Mouse (Mus musculus) thymus, postnatal 36 days (tissue): ENCODE results near the gene Sox5.

Source experiments
- DNase-seq, 2 experiments: peaks; one replicate each; pipeline ENCODE4 v3.0.0; 2022; ENCODE audit warnings: mixed read lengths in 2 of 2

Sox5 gene

DNA sequence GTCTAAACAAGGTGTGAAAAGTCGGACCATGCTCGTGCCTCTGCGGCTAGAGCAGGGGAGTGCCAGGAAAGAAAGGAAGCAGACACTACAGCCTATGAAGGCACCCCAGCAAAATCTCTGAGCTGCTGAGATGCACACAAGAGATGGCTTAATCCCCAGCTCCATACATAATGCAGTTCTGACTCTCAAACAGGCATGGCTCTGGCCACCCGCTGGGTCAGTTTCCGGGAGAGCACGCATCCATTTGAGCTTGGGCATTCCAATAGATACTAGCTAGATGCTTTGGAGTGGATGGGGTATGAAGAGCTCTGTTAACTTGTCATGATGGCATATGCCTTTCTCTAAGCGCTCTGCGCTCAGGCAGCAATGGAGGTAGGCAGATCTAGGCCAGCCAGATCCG lies 132.9 kb downstream of the Sox5 start:
- DNase-seq = no peak

DNA sequence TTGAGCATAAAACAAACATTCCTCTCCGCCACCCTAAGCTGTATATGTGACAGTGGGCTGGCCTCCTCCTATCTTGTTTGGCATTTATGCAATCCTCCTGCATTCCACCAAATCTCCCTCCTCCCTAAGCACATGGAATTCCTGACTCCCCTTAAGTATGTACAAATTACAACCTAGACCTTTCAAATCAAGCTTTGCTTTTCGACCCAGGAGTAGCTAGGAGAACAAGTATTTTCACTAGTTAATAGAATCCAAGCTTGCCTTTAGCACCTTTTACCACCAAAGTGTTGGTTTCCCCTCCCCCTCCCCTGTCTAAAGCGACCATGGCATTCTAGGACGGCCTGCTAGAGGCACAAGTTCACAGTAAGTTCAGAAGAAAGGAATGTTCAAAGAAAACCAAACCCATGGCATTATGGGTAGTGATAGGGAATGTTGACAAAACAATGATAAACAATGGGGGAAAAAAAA lies 133.6 kb downstream of the Sox5 start:
- DNase-seq = no peak

DNA sequence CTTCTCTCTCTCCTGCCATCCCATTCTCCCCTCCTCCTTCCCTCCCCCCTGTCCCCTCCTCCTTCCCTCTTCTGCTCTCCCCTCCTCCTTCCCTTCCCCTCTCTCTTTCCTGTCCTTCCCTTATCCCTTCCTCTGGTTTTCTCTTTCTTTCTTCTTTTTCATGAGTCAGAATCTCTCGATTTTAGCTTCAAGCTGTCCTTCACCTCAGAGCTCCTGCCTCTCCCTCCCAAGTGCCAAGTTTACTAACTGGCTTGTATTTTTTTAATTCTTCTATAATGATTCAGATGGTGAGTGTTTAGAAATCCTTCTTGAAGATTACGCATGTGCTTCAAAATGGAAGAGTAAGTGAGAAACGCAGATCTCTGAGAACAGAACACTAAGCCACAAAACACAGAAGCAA lies 135.4 kb downstream of the Sox5 start:
- no peak for DNase-seq

DNA sequence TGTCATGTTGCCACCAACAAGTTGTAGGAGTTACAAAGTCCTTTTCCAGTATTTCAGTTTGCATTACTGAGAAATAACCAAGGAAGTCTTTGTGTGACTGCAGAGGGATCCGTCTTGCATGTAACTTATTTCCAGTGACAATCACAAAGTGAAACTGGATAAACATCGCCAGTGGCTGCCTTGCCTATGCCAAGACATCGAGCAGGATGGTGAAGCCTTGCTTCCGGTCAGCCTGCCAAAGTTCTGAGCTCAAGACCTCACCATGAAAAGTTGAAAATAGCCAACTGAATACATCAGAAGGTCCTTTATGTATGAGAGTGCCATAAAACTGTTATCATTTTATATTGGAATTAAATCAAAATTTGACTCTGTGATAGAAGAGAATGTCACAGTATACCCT lies 136.0 kb downstream of the Sox5 start:
- DNase-seq = no peak

DNA sequence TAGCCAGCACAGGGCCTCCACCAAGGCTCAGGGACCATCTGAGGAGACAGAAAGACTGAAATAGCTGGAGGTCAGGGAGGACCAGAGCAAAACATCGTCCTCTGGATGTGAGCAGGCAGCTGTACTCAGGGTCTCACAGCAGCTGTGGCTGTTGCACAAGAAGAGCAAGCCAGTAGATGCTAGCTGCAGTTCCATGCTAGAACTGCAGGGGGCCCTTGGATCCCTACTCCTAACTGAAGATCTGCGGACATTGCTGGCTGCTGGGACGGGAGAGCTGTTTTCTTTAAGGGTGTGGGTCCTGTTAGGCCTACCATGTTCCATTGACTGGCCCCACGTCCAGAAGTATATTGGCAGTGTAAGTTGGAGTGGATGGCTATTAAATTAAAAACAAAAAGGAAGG lies 137.1 kb downstream of the Sox5 start:
- DNase-seq = peak; percentile 48 to 49

DNA sequence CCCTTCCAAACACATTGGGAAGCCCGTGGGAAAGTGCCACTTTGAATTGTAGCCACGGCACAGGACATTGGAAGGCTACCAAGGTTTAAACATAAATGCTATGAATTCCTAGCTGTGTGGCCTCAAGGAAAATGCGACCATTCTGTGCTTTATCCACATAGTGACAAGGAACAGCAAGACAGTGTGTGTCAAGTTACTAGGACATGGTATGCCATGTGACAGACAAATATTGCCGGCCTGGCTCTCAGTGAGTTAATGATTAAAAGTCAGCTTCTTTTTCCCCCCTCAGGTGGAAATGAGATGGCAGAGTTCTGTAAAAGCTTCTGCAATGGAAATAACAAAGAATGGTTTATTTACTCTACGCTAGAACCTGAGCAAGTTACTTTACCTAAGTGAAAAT lies 138.2 kb downstream of the Sox5 start:
- no peak for DNase-seq

DNA sequence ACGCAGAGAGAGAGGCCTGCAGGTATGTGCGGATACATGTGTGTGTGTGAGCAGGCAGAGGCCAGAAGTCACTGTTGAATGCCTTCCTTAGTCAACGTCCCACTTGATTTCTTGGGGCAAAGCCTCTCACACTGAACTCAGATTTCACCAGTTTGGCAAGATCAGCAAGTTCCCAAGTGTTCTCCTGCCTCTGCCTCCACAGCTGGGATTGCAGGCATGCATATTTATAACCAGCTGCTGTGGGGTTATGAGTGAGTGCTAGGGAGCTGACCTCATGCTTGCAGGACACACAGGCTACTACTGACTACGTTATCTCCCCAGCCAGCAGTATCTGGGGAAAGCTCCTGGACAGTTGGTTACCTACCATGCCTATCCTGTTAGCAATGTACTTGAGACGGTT lies 139.9 kb downstream of the Sox5 start:
- no peak for DNase-seq

DNA sequence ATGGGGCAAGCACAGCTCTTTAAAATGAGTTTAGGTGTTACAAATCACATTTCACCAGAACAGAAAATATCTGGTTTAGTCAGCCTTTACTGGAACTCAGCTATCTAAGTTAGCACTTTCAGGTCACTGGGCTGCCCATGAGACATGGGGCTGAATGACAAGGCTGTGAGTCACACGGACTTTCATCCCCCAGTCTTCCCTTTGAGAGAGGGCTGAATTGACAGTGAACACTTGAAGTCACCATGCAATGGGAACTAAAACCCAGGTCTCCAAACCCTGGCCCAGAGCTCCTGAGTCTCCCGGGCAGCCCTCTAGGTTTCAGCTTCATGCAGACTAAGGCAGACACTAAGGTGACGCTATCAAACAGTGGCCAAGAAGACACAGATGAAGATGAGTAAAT lies 141.2 kb downstream of the Sox5 start:
- DNase-seq = no peak

DNA sequence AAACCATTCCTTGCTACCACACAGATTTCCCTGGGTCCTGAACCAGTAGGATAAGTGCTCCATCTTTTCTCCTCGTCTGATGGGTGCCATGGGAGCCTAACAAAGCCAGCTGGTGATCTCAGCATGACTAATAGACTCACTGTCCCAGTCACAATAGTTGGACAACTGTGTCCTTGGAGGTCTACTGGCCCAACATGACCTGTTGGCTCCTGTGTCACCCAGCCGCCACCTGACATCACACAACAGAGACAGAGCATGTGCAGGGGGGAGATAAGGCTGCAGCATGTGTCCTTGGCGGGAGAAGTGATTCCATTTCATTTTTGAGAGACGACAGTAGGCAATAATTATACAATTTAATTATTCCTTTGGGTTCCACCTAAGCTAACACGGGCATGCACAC lies 143.2 kb downstream of the Sox5 start:
- DNase-seq = no peak

DNA sequence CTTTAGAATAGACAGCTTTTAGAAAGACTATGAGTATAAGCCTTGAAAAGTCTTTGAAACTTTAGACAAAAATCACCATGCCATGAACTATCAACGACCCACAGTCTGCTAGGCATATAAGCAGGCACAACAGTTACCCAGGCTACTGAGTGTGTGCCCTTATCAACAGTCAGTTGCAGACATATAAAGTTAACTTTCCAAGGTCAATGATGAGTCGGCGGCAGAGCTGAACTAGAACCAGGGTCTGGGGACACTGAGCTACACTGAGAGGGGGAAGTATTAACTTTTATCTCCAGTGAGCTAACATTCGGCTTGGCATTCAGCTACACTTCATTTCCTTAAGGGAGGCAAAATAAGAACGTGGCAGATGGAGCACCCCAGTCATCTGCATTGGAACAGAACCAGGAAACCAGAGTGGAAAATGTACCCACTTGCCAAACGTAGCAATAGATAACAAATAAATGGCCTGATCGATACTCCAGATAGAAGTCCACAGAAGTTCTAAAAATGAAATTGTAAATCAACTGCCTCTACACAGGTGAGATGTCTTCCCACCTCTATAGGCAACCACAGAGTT lies 154.2 kb downstream of the Sox5 start:
- DNase-seq = no peak

DNA sequence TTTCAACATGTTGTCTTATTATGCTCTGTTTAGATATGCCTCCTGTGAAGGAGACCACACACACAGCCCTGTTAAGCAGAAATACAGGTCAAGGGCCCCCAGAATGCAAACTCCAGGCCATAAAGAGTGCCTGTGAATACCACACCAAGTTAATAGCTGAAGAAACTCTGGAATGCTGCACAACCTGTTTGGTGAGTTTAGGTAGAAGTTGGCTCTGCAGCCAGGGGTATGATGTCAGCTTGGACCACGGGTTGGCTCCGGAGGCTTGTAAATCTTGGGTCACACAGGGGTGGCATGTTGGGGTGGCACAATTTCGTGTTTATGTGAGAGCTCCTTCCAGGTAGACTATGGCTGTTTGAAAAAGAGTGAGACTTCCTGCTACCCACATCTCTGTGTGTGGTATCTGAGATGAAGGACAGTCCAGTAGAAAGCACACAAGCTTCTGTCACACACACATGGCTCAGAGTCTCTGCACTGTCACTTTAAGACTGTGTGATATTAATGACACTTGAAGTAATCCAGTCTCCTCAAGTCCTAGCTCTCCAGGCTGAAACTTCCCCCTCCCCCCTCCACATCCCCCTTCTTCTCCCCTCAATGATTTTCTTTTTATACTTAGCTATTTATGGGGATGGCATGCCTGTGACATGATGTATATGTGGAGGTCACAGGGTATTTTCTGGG lies 160.5 kb downstream of the Sox5 start:
- DNase-seq = no peak

DNA sequence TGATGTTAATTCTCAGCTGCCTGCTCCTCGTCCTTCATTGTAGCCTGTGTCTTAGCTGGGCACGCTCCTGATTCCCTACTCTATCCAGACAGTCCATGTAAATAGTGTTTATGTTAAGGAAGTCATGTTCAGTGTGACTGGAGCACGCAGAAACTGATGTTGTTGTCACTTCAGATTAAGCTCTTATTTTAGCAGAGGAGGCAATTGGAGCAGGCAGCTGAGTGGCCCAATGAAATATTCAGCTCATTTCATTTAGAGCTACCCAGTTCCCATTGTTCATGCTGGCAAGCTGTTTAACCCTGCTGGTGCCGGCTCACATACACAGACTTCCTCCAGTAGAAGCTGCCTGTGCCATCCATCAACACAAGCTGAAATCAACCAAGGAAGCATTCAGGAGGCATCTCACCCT lies 170.4 kb downstream of the Sox5 start:
- no peak for DNase-seq

DNA sequence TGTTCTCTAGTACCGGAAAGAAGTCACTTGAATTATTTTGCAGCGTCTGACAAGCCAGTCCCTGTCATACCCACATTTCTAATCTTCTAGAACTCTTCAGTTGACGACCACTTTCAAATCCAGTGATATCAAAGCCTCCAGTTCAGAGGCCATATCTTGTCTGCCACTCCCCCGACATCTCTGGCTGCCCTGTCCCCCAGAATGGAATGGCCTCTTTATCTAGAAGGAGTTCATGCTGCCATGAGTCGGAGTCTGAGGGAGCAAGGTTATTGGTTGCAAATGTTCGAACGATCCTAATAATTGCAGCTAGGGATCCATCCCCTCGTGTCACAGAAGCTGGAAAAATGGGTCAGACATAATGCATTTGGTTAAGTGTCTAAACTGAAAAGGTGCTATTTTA lies 170.9 kb downstream of the Sox5 start:
- no peak for DNase-seq

DNA sequence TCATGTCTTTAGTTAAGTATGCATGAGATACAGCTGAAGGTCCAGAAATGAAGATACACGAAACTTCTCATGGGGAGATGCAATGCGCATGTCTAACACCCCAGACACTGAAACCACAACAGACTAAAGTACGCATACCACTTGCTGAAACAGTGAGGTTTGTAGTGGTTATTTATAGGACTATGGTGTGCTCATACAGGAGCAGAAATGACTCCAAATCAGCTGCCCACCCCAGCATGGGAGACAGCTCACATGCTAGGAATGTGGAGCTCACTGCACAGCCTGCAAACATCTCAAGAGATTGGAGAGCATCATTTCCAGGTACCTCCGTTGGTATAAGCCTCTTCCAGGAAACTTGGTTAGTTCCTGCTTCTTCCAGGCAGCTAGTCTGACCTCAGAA lies 178.9 kb downstream of the Sox5 start:
- no peak for DNase-seq

DNA sequence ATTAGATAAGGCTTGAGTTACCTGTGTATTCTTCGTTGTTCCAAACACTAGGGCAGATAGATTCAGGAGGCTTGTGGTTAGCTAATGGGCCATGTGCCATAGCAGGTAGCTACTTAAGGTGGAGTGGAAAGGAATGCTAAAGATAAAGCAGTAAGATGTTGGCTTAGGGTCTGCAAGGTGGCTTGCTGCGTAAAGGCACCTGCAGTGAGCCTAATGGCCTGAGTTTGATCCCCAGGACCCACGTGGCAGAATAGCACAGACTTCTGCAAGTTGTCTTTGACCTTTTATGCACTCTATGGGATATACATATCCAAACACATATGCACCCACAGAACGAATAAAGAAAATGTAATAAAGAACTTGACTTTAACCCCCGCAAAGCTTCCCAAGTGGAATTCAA lies 181.4 kb downstream of the Sox5 start:
- DNase-seq = no peak

DNA sequence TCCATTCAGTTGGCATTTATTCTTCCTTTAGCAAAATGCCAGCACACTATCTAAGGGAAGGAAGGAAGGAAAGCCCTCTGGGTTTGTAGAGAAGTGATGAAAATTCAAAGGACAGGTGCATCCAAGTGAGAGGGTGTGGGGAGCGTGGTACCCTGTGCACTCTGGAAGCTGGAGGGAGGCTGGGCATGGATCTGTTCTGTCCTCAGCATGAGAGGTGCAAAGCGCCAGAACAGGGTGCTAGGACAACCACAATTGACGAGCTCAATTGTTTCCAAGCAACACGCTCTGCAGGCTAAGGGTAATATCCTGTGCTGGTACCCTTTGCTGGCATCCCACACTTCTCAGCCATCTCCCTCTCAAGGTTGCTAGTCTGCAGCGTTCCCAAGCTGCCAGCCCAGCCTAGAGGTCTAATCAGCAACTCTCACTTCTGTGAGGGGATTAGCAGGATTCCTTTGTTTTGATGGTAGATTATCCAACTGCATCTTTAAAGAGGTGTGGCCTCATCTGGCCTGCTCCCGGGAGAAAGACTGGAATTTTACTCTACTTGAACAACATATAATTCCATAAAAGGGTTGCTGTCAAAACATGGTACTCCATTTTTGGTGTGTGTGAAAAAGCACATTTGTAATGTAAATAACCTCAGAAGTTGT lies 183.3 kb downstream of the Sox5 start:
- no peak for DNase-seq

DNA sequence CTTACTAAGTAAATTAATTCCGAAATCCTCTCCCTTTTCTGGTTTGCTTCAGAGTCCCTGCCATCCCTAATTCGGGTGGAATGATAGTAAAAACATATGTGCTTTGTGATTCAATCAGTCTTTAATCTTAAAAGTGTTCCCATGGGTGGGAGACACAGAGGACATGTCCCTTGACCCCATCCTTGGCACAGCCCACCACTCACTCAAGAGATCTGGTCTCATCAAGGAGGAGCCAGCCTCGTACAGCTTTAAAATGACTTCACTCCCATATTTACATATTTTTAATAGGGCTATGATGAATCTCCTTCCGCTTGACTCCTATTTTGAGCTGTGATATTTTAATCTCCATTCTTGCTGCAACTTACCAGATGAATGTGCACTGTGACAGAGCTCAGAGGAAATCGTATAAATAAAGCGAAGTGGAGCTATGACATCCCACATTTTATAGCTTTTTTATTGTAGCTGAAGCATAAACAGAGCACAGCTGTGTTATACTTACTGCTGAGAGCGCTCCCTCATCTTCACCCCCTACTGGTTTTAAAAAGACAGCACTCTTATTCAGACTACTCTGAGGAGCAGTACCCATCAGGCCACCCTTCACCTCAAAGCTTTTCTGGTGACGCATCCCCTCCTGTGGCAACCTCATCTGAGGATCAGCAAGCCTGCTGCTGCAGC lies 185.1 kb downstream of the Sox5 start:
- no peak for DNase-seq

DNA sequence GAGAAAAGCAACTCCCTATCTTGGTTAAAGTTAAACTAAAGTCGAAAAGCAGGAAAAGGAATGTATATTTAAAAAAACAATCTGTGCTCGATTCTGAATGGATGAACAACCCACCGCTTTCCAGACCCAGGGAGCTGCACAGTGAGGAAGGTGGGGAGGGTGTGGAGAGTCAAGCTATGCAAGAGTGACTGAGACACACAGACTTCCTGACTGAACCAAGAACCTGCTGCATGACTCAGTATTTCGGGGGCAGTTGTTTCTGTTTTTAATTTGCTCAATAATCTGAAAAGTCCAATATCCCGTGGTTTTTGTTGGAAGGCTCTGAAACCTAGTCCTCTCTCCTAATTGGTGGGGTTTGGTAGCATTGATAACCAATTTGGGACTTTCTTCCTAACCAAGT lies 196.9 kb downstream of the Sox5 start:
- DNase-seq = no peak

DNA sequence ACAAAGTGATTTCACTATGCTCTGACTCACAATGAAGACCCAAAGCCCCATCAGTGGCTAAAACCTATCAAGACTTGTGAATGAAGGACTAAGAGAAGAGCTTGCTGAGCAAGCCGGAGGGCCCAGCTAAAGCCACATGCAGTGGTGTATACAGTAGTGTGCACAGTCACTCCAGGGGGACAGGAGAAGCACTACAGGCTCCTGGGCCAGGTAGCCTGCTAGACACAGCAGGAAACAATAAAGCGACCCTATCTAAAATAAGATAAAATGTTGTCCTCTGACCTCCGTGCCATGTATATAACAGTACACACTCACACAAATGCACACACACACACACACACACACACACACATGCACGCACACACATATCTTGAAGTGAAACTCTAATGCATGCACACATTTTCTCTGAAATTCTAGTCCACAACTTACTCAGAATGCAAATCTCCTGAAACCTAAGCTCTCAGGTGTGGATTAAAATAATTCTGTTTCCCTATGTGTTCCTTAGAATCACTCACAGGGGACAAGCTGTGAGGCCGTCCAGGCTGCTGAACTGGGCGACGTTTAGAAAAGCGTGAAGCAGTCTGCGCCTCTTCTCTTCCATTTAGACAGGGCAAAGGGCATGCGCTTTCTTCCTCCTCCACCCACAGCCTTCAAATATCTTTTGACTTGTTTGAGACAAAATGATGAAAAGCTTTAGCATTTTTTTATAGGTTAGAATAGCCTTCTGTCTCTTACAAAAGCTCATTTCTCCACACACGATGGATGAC lies 197.5 kb downstream of the Sox5 start:
- DNase-seq = no peak

DNA sequence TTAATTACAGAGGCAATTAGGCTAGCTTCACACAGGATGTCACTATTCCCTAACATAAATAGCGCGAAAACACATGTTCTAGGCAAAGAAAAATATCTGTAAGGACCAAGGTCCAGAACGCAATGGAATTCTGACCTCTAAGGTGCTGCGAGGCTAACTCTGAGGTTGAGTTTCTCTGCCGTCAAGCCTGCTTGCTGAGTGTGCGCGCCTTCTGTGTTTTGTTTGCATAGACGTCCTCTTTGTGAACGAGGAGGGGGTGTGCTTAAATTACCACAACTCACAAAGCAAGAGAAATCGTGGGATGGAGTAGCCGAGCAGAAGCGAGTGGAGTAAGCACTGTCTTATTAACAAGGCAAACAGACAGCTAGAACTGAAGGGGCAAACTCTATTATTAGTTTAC lies 202.5 kb downstream of the Sox5 start:
- no peak for DNase-seq

DNA sequence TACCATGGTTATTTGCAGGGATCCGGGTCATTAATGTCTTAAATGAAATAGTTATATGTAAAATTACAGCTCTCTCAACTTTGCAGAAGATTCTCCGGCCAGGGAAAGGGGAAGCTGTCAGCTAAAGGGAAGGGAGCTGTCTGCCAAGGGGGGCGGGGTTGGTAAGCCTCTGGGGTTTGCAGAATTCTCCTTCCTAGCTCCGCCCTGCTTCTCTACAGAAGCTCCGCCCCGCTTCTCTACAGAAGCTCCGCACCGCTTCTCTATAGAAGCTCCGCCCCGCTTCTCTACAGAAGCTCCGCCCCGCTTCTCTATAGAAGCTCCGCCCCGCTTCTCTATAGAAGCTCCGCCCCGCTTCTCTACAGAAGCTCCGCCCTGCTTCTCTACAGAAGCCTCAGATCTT lies 210.9 kb downstream of the Sox5 start:
- DNase-seq = peak in 1 of 2 experiments; percentile 11

DNA sequence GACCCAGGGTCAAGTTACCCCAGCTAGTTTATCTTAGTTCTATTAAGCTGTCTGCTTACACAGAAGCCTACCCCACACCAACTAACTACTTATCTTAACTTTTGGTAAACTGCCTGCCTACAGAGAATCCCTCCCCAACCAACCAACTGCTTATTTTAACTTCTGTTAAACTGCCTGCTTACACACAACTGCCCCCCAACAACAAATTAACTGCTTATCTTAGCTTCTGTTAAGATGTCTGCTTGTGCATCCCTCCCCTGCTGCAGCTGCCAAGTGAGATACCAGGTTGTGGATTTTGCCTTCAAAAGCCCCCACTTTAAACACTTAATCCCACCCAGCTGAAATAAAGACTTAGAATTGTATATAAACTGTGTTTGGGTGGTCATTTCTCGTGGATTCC lies 215.9 kb downstream of the Sox5 start:
- no peak for DNase-seq

DNA sequence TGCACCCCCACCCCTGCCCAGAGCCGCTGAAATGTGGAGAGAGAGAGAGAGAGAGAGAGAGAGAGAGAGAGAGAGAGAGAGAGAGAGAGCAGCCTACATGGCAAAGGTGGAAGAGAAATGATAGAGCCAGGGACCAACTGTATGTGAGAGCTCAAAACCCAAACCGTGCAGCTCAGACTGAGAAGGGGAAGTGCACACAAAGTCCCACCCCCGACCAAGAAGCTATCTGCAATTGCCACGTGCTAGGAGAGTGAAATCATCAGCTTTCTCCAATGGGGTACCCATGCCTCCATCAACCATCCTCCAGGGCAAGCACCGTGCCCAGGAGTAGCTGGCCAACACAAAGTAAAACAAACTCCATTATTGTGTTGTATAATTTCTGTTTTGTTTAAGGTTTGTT lies 220.1 kb downstream of the Sox5 start:
- DNase-seq = no peak
